Mouse (Mus musculus): ENCODE data around the gene Cyb5d1. TPM values are rescaled to one million over a fixed set of nuclear protein-coding genes. Genes with fewer than 3 reads are reported as not detected.
"Not testable (repeated sequence)": the region's sequence is repeated elsewhere in the genome, so short reads cannot be mapped to it uniquely, and the experiment has no call there.

The Cyb5d1 gene
- polyA plus RNA-seq, 1 experiment from 2014 or later: 27.1 TPM

DNA sequence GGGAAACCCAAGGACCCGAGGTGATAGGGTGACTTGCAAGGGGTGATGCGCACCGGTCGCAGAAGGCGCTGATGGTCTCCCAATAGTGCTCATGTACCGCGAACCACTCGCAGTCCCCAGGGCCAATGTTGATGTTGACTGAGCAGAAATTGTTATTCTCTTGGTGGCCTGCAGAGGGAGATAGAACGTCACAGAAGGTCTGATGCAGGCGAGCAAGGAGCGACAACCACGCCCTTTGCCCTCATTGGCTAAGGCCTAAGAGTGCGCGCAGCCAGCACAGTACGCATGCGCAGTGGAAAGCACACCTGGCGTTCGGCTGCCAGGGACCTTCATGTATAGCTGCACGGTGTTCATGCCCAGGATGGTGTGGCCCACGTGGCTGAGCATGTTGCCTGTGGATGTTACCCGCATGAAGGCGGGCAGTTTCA lies 5.8 kb upstream of the Cyb5d1 start:
- ATAC-seq (ENCODE audit: insufficient number of reproducible peaks, low FRiP score): peak; percentile 52
- H3K27ac ChIP-seq (ENCODE audit: poor library complexity, severe bottlenecking): no peak overlapping the region
- H3K4me1 ChIP-seq (replicated peaks): peaks cover 48% of the 10 kb centered on the region
- no peaks in the 10 kb centered on the region for H3K9me3 ChIP-seq (replicated peaks)
- no peak overlapping the region for H3K4me3 ChIP-seq
- H3K4me2 ChIP-seq: 0 out of 2 replicates have a peak overlapping the region, but pooled peaks have one; percentile 1
- H3K9ac ChIP-seq: no peak overlapping the region
- H3K36me3 ChIP-seq: peaks cover 68% of the 10 kb centered on the region
- no peaks in the 10 kb centered on the region; the same call in 1 of the 2 replicates for H3K27me3 ChIP-seq (replicated peaks)
- 23% methylated on average over 22 of the region's 22 CpGs for WGBS

DNA sequence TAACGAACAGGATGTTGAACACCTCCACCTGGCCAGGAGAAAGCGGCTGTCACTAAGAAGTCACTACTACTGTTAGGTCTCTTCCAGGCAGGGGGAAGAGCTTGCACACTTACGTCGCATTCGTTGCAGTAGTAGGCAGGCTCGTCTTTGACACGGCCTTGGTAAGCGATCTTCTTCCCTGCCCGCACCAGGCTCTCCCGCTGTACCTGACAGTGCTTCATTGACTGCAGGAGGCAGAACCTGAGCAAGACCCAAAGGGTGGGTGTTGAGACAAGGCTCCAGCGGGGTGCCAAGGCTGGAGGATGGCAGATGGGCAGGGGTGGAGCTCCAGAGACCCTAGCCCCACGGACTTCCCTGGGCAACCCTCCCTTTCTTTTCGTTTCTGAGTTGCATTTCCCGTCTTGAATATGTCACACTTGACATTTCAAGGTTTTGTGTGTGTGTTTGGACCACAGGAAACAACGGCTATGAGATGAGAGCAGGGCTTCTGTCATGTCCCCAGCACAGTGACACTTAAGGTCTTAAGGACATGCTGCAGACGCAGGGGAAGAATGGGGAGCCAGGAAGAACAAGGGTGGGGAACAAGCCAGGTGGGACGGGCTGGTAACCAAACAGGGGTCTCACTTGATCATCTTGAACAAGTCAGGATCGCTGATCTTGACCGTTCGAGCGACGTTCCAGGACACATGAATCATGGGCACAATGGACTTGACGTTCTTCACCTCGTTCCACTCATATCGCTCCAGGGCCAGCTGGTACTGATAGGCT lies 4.8 kb upstream of the Cyb5d1 start:
- ATAC-seq (ENCODE audit: insufficient number of reproducible peaks, low FRiP score): no peak
- Histone ChIP-seq H3K9ac (no peak overlapping the region), H3K4me3 (peak overlapping the region; percentile 7; the same call in 1 of the 2 replicates), H3K27me3 (replicated peaks) (no peaks in the 10 kb centered on the region; the same call in 1 of the 2 replicates), H3K4me1 (replicated peaks) (peaks cover 49% of the 10 kb centered on the region), H3K9me3 (replicated peaks) (no peaks in the 10 kb centered on the region), H3K36me3 (peaks cover 59% of the 10 kb centered on the region), H3K27ac (ENCODE audit: poor library complexity, severe bottlenecking) (no peak overlapping the region), H3K4me2 (peak overlapping the region; percentile 44)
- WGBS: 69% methylated on average over 25 of the region's 25 CpGs

DNA sequence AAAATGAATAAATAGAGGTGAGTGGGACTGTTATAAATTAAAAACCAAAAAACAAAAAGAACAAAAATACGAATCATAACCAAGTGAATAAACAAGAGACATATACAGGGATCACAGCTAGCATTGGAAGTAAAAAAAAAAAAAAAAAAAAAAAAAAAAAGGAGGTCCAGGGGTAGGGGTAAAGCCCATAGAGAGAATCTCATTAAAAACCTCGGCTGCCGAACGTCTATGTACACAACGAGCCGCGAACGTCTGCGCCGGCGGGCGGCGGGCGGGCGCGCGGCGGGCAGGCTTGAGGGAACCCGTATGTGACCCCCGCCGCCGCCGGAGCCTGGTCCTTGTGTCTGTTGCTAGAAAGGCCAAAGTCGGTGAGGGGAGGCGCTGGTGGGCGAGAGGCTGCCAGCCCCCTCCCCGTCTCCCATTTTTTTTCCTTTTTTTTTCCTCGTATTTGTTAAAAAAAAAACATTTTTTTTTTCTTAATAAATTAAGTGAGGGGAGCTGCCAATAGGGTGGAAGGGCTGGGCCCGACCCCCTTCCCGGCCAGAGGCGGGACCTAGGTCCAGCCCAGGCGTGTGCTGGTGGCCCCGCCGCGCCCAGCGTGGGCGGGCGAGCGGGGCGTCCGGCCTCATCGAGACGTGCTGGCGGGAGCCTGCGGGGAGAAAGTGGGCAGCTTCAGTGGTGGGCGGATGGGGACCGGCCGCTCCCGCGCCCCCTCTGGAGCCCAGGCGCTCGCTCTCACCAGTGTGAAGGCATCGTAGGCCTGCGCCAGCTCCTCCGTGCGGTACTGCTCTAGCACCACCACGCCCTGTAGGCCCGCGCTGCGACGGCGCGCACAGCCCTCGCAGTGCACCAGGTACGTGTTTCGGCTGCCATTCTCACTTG lies 4.0 kb upstream of the Cyb5d1 start:
- H3K4me3 ChIP-seq: peak overlapping the region; percentile 7; the same call in 1 of the 2 replicates
- no peaks in the 10 kb centered on the region for H3K9me3 ChIP-seq (replicated peaks)
- H3K36me3 ChIP-seq: peaks cover 51% of the 10 kb centered on the region
- H3K4me1 ChIP-seq (replicated peaks): peaks cover 50% of the 10 kb centered on the region
- H3K27me3 ChIP-seq (replicated peaks): no peaks in the 10 kb centered on the region; the same call in 1 of the 2 replicates
- ATAC-seq (ENCODE audit: insufficient number of reproducible peaks, low FRiP score): no peak
- 25% methylated on average over 66 of the region's 66 CpGs for WGBS
- no peak overlapping the region for H3K27ac ChIP-seq (ENCODE audit: poor library complexity, severe bottlenecking)
- peak overlapping the region; percentile 30; the same call in 1 of the 2 replicates for H3K9ac ChIP-seq
- peak overlapping the region; percentile 76 for H3K4me2 ChIP-seq

DNA sequence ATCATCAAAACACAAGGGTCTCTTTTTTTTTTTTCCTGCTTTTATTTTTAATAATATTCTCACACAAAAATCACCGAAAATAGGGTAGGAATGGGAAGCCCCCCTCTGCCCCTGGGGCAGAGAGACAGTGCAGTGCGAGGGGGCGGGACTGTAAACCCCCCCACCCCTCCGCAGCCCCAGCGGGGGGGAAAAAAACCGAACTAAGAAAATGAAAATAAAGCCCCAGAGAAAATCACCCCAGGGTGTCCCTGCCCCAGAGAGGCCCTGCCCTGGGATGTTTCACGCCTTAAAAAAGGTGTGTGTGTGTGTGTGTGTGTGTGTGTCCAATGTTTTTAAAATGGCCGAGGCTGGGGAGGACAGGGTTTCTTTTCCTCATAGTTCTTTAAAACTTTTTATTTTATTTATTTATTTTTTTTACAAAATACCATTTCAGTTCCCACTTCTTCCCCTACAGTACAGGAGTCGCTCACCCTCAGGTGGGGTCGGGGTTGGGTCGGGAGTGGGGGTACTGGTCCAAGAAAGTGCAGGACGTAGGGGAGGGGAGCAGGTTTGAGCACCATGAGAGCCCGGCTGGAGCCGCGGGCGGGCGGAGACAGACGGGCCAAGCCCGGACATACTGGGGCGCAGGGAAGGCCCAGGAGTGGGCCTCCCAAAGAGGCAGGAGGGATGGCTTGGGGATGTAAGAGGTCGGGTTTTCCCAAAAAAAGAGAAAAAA lies 3.2 kb upstream of the Cyb5d1 start:
- H3K27me3 ChIP-seq (replicated peaks): no peaks in the 10 kb centered on the region; the same call in 1 of the 2 replicates
- H3K4me2 ChIP-seq: peak overlapping the region; percentile 76
- peak overlapping the region; percentile 82 for H3K9ac ChIP-seq
- H3K4me3 ChIP-seq: peak overlapping the region; percentile 60
- no peaks in the 10 kb centered on the region for H3K9me3 ChIP-seq (replicated peaks)
- H3K4me1 ChIP-seq (replicated peaks): peaks cover 53% of the 10 kb centered on the region
- 17% methylated on average over 21 of the region's 21 CpGs for WGBS
- H3K36me3 ChIP-seq: peaks cover 43% of the 10 kb centered on the region
- peak overlapping the region; percentile 93 for H3K27ac ChIP-seq (ENCODE audit: poor library complexity, severe bottlenecking)
- no peak for ATAC-seq (ENCODE audit: insufficient number of reproducible peaks, low FRiP score)

DNA sequence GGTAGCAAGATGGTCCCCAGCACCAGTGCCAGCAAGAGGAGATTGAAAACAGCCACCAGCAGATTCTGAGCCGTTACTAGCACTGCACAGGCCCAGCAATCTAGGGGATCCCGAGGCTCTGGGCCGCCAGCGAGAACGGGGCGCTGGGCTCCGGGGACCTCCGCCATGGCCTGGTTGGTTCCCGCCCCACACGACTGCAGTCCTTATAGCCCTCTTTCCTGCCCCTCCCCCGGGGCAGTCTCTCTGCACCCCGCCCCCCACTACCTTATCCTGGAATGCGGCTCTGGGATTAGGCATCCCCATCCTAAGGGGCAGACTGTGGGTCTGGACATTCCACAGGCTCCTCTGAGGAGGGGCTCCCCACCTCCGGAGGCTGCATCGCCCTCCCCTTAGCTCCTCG lies 2.6 kb upstream of the Cyb5d1 start, which contains the start of gene Tmem88:
Gene Tmem88 (minus strand): TSS at position 176 of the 400 bp plus-strand sequence.
- Histone ChIP-seq H3K27ac (ENCODE audit: poor library complexity, severe bottlenecking) (peak within 1 kb of the TSS; percentile 93), H3K4me1 (replicated peaks) (peaks cover 53% of the 10 kb centered on the region), H3K36me3 (peaks cover 37% of the 10 kb centered on the region), H3K9ac (peak within 1 kb of the TSS; percentile 82), H3K4me2 (peak within 1 kb of the TSS; percentile 76), H3K9me3 (replicated peaks) (no peaks in the 10 kb centered on the region), H3K27me3 (replicated peaks) (no peaks in the 10 kb centered on the region; the same call in 1 of the 2 replicates), H3K4me3 (peak within 1 kb of the TSS; percentile 60)
- ATAC-seq (ENCODE audit: insufficient number of reproducible peaks, low FRiP score): peak; percentile 14; the same call in 1 of the 2 replicates
- 2% methylated on average over 16 of the region's 16 CpGs for WGBS

DNA sequence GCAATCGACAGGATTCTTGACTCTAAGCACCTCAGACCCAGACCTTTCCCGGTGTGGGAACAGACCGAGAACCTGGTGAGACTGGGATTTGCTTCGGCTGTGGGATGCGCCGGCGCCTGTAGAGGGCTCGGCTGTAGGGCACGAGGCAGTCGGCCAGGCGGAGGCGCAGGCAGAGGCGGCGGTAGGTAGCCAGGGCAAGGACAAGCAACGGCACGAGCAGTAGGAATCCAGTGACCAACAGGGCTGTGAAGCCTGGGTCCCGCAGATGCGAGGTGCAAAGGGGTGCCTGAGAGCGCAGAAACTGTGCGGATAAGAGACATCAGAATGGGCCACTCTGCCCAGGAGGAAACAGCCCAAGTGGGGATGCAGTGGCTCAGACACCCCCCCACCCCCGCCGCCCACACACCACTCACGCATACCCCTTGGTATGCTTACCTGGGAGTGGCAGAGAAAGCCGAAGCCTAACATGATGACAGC lies 2.2 kb upstream of the Cyb5d1 start:
- H3K4me3 ChIP-seq: peak overlapping the region; percentile 60
- H3K27ac ChIP-seq (ENCODE audit: poor library complexity, severe bottlenecking): peak overlapping the region; percentile 93
- peak overlapping the region; percentile 76 for H3K4me2 ChIP-seq
- no peaks in the 10 kb centered on the region for H3K9me3 ChIP-seq (replicated peaks)
- no peaks in the 10 kb centered on the region; the same call in 1 of the 2 replicates for H3K27me3 ChIP-seq (replicated peaks)
- H3K36me3 ChIP-seq: peaks cover 32% of the 10 kb centered on the region
- WGBS: 4% methylated on average over 24 of the region's 24 CpGs
- H3K9ac ChIP-seq: peak overlapping the region; percentile 82
- peaks cover 53% of the 10 kb centered on the region for H3K4me1 ChIP-seq (replicated peaks)
- ATAC-seq (ENCODE audit: insufficient number of reproducible peaks, low FRiP score): no peak; the same call in 1 of the 2 replicates

DNA sequence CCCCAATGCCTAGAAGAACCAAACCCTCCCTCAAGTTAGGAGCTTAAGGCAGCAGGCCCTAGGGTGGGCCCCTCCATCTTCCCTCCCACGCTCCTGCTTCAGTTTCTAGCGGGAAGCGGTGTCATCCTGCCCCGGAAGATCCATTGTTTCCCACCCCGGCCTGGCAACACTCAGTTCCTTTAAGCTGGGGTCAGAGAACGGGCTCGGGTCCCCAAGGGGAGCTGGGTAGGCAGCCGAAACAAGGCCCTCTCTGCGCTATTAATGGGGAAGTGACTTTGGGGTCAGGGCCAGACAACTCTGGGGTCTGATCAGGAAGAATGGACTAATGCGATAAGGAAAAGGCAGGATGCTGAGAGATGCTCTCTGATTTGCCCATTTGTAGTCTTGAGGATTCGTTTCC lies 1.3 kb upstream of the Cyb5d1 start:
- Histone ChIP-seq H3K4me3 (peak overlapping the region; percentile 60), H3K4me2 (peak overlapping the region; percentile 76), H3K27ac (ENCODE audit: poor library complexity, severe bottlenecking) (peak overlapping the region; percentile 93), H3K27me3 (replicated peaks) (no peaks in the 10 kb centered on the region; the same call in 1 of the 2 replicates), H3K9me3 (replicated peaks) (no peaks in the 10 kb centered on the region), H3K4me1 (replicated peaks) (peaks cover 53% of the 10 kb centered on the region), H3K9ac (peak overlapping the region; percentile 82), H3K36me3 (peaks cover 26% of the 10 kb centered on the region)
- WGBS: 20% methylated on average over 11 of the region's 11 CpGs
- no peak for ATAC-seq (ENCODE audit: insufficient number of reproducible peaks, low FRiP score)

DNA sequence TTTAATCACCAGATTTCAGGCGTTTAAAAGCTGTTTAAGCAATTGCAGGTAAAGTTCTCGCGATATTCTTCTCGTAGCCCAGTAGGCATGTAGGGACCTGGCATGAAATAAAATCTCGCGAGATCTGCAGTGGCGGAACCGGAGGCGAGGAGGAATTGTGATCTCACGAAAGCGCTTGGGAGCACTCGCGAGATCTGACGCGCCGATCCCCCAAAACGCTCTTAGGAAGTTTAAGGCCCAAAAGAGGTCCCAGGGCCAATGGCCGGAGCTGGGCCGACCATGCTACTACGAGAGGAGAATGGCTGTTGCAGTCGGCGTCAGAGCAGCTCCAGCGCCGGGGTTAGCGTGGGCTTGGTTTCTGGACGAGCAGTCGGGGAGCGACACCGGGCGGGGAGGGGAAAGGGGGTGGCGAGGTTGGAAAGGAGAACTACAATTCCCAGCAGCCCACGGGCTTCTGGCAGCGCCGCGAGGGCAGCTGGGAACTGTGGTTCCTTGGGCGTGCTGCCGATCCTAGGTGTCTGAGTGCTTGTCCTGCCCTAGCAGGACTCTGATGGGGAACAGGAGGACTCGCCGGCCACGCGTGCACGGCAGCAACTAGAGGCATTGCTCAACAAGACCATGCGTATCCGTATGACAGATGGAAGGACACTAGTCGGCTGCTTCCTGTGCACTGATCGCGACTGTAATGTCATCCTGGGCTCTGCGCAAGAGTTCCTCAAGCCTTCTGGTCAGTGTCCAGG lies 373 bp upstream of the Cyb5d1 start:
- H3K4me1 ChIP-seq (replicated peaks): peaks cover 46% of the 10 kb centered on the region
- no peaks in the 10 kb centered on the region; the same call in 1 of the 2 replicates for H3K27me3 ChIP-seq (replicated peaks)
- H3K4me3 ChIP-seq: peak overlapping the region; percentile 60
- peaks cover 16% of the 10 kb centered on the region for H3K36me3 ChIP-seq
- ATAC-seq (ENCODE audit: insufficient number of reproducible peaks, low FRiP score): peak; percentile 87
- H3K4me2 ChIP-seq: peak overlapping the region; percentile 87
- peak overlapping the region; percentile 93 for H3K27ac ChIP-seq (ENCODE audit: poor library complexity, severe bottlenecking)
- H3K9ac ChIP-seq: peak overlapping the region; percentile 88
- no peaks in the 10 kb centered on the region for H3K9me3 ChIP-seq (replicated peaks)
- under 1% methylated on average over 48 of the region's 48 CpGs for WGBS

DNA sequence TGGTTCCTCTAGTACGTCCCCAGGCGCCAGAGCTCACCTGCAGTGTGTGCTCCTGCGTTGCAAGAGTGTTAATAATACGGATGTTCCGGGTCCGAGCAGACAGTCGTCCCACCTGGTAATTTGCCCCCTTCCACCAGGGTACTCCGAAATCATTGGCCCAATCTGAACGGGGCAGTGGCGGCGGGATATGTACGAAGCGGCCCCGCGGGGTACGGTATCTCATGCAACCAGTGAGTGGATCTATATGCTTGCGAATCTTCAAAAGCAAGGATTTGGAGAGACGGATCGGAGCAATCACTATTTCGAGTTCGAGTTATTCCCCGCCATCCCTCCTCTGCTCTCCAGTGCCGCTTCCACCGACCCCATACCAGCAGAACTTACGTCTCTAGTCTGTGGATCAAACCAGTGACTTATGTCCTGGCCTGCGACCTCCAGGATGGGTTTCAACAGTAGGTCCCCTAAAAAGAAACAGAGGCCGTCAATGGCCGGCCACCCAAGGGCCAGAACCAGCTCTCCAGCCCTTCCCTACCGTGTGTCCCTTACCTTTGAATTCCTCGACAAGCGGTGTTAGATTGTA lies 752 bp downstream of the Cyb5d1 start:
- H3K27ac ChIP-seq (ENCODE audit: poor library complexity, severe bottlenecking): peak overlapping the region; percentile 93
- H3K4me3 ChIP-seq: peak overlapping the region; percentile 60
- H3K4me1 ChIP-seq (replicated peaks): peaks cover 38% of the 10 kb centered on the region
- not testable (repeated sequence) for H3K36me3 ChIP-seq; H3K27me3 ChIP-seq (replicated peaks); ATAC-seq (ENCODE audit: insufficient number of reproducible peaks, low FRiP score); H3K9me3 ChIP-seq (replicated peaks)
- peak overlapping the region; percentile 88 for H3K9ac ChIP-seq
- 2% methylated on average over 31 of the region's 31 CpGs for WGBS
- peak overlapping the region; percentile 87 for H3K4me2 ChIP-seq

Data from heart, embryonic 12.5 days (tissue).